Mouse (Mus musculus): ENCODE data around the gene 4931408C20Rik. TPM values are rescaled to one million over a fixed set of nuclear protein-coding genes. Genes with fewer than 3 reads are reported as not detected.

4931408C20Rik gene
- not detected for total RNA-seq (2021)

- DNase-seq, result peak; percentile 14
Measured at GRCm38 (mm10) chr1:26686842-26687760, at the start of gene 4931408C20Rik. 4931408C20Rik (minus strand) TSS chr1:26687460.

- DNase-seq, result peak; percentile 5
Measured at GRCm38 (mm10) chr1:26687926-26688325, 666 bp upstream of the 4931408C20Rik start.

DNA sequence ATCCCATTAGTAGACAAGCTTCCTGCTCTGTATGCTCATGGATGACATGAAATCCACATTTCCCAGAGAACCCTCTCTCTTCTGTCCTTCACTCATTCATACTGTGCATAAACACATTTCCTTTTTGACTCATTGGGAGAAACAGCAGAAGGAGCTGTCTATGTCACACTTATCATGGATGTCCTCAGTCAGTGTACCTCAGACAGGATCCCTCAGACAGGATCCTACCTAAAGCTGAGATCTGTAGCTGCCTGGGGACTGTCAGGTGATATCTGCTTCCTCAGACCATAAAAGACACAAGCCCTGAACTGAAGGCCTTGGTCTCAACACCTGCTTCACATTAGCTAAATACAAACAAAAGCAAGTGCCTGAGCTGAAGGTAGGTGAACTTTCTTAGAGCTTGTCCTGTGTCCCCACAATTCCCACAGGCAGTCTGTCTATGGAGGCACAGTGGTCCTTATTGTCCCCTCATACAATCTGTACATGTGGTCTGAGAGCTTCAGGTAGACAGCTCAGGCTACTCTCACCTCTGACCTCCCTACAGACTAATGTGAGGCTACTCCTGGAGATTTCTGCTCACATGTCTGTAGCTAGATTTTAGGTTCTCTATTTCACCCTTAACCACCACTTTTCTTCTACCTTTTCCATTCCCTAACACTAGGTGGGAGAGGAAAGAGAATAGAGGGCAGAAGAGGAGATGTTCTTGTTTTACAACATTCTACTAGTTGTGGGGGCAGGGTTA lies 1.1 kb downstream of the 4931408C20Rik start:
- DNase-seq, result no peak

DNA sequence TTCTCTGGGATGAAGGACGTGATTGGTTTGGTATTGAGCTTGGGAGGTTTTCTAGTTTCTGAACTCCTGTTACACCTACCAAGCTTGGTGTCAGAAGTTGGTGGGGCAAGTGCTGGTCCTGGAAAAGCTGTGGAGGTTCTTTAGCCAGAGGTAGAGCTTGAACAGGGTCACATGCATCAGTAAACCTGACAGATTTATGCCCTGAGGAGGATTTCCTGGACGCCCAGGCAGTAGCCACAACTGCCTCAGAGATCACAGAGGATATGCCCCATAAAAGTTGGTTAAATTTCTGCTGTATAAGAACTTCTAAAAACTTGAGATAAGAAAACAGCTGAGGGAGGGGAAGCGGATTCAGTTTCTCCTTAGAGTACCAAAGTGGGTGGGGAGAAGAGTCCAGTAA lies 1.9 kb downstream of the 4931408C20Rik start:
- no peak for DNase-seq

- DNase-seq, result no peak
Measured at GRCm38 (mm10) chr1:26649704-26650388, 37.4 kb downstream of the 4931408C20Rik start.

DNA sequence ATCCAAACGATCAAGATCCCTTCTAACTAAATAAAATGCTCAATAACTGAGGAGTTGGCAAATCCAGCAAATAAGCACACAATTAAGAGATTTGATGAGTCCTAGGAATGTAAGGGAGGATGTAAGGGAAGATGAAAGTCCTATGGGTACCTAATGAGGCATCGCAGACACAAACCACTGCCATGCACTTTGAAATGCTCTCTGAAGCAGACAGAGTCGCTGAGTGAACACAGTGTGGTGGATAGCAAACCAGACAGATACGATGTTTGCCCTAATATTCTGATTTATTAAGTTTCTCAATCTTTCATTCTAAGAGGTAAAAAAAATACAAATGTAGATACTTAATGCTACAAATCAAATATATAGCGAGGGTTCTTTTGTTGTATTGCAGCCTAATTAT lies 51.2 kb downstream of the 4931408C20Rik start:
- no peak for DNase-seq
